ENCODE assay signal across 22 mouse cellular contexts in genomic region chr3:96542554-96542953, GRCm38 (mm10). TPM values are rescaled to one million over a fixed set of nuclear protein-coding genes. Genes with fewer than 3 reads are reported as not detected.
"Had no signal": no experiment of that assay in that cellular context is flagged by ENCODE, and none has a peak within 500 bp of the region (broad histone marks: within the 10 kb centered on the region; RNA-seq: fewer than 3 reads in every experiment).

No protein-coding gene starts in this region.

- H3K9me3 ChIP-seq: lung, embryonic 15.5 days; midbrain, embryonic 10.5 days; midbrain, embryonic 12.5 days; neural tube, embryonic 13.5 days; neural tube, embryonic 15.5 days had no signal

- H3K27ac ChIP-seq: lung, embryonic 15.5 days; midbrain, embryonic 10.5 days; midbrain, embryonic 12.5 days; neural tube, embryonic 13.5 days; neural tube, embryonic 15.5 days had no signal

- DNase-seq: liver, postnatal 0 days; lung, adult 2 months; lung, postnatal 14 days; lung, postnatal 4 days; midbrain, embryonic 14.5 days; retina, postnatal 1 day; right cerebral cortex, adult 18-20 months; right cerebral cortex, postnatal 4 days; spleen, adult 18-20 months; thymus, adult 18-20 months; thymus, postnatal 14 days; thymus, postnatal 4 days had no signal

- H3K4me3 ChIP-seq: lung, embryonic 15.5 days; midbrain, embryonic 10.5 days; midbrain, embryonic 12.5 days; myocyte; neural tube, embryonic 13.5 days; neural tube, embryonic 15.5 days had no signal

- H3K36me3 ChIP-seq: lung, embryonic 15.5 days; midbrain, embryonic 10.5 days; midbrain, embryonic 12.5 days; neural tube, embryonic 13.5 days; neural tube, embryonic 15.5 days had no signal

- H3K27me3 ChIP-seq: neural tube, embryonic 15.5 days had no signal

- H3K9ac ChIP-seq: liver, postnatal 0 days; lung, embryonic 15.5 days; midbrain, embryonic 12.5 days; neural tube, embryonic 13.5 days; neural tube, embryonic 15.5 days had no signal

RNA-seq across cellular contexts. Expression of gene Hfe2, which starts 17.6 kb away (rescaled TPM):
- total RNA-seq: megakaryocyte, adult 5-6 weeks; megakaryocyte-erythroid progenitor cell, adult 5-6 weeks had no signal
- polyA plus RNA-seq: small intestine, adult 2 months had no signal

RNA-seq across cellular contexts. Expression of gene Gm16253, which starts 34.2 kb away (rescaled TPM):
- total RNA-seq: megakaryocyte-erythroid progenitor cell, adult 5-6 weeks had no signal
- polyA plus RNA-seq: liver, postnatal 0 days; lung, adult 2 months; small intestine, adult 2 months; urinary bladder, adult 2 months had no signal

RNA-seq across cellular contexts. Expression of gene Ankrd34a, which starts 53.9 kb away (rescaled TPM):
- total RNA-seq: megakaryocyte, adult 5-6 weeks; megakaryocyte-erythroid progenitor cell, adult 5-6 weeks had no signal
- polyA plus RNA-seq: liver, postnatal 0 days had no signal
